Mouse (Mus musculus) granulocyte monocyte progenitor cell, adult 5-6 weeks (primary cell): ENCODE data around the gene Ccdc47. TPM values are rescaled to one million over a fixed set of nuclear protein-coding genes. Genes with fewer than 3 reads are reported as not detected.

Source experiments
- ATAC-seq: replicated peaks from 2 replicates; pipeline ENCODE4 v1.8.0; 2016; ENCODE audit warnings: mild to moderate bottlenecking, moderate TSS enrichment, inconsistent platforms; ENCODE audit not compliant: poor library complexity, severe bottlenecking
- total RNA-seq, 2 experiments: library from RNA; stranded (forward) in 1 of 2; stranded (reverse) in 1 of 2; fragments of 200-712, 200-1000 nt in 1 of 2; fragments of >200 nt in 1 of 2; fragmentation: Nextera tagmentation in 1 of 2; gene quantifications; 2 replicates each; pipeline ENCODE4 v1.2.3; 2014 to 2017

Ccdc47 gene
- total RNA-seq, 2 experiments from 2014 or later: 30.2 to 181 TPM

DNA sequence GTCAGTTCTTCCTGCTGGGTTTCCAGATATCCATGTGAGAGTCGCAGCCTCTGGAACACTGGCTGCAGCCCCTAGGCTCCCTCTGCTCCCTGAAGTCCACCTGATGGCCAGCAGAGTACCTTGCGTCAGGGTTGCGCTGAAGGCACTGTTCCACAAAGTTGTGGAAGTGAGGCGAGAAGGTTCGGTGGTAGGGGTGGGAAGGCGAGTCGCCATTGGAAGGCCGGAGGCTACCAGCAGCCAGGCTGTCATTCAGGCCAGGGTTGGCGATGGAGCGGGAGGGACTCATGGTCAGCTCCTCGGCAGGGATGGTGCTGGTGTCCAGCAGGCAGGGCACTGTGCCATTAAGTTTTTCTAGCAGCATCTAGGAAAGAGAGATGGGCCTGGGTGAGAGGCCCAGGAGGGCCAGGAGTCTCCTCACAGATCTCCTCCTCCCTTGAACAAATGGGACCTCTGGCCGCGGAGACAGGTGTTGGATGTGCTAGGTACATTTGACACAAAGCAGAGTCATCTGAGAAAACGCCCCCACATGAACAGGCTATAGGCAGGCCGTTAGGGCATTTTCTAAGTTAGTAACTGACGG lies 51.5 kb downstream of the Ccdc47 start:
- no peak for ATAC-seq

DNA sequence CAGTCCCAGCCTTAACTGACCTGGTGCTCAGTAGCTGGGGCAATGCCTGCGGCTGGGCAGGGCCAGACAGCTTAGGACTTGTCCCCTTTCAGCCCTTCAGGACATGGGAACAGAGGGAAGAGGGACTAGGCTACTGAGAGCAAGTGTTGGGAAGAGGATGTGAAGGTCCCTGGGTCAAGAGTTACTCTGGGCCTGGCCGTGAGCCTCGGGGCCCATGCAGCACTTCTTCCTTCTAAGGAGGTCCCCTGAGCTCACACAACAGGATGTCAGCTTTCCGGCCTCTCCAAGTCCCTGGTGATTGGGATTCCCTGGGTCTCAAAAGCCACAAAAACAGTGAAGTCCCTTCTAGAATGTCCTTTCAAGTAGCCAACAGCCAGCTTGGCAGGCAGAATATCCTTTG lies 52.6 kb downstream of the Ccdc47 start:
- no peak for ATAC-seq

DNA sequence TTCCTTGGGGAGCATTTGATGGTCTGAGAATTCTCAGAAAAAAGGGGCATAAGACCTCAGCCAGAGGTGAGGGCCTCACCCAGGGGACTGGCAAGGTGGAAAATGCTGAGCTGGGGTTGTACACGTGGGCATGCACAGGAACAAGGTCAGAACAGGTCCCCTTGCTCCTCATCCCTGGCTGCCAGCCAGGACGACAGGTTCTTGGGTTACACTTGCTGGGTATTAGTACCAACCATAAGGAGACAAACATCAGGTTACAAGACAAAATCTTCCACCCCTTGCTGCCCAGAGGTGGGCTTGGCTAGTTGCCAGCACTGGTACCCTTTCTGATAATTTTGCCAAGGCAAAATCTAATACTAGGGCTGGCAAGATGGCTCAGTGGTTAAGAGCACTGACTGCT lies 53.9 kb downstream of the Ccdc47 start:
- ATAC-seq: no peak

- no peak for ATAC-seq
Measured at GRCm38 (mm10) chr11:106160841-106161721, 55.1 kb downstream of the Ccdc47 start, which contains the start of the genes Gm10840 and Limd2. TSS of gene Gm10840 (plus strand) at chr11:106160850. TSS of gene Limd2 (minus strand) at chr11:106160860.

DNA sequence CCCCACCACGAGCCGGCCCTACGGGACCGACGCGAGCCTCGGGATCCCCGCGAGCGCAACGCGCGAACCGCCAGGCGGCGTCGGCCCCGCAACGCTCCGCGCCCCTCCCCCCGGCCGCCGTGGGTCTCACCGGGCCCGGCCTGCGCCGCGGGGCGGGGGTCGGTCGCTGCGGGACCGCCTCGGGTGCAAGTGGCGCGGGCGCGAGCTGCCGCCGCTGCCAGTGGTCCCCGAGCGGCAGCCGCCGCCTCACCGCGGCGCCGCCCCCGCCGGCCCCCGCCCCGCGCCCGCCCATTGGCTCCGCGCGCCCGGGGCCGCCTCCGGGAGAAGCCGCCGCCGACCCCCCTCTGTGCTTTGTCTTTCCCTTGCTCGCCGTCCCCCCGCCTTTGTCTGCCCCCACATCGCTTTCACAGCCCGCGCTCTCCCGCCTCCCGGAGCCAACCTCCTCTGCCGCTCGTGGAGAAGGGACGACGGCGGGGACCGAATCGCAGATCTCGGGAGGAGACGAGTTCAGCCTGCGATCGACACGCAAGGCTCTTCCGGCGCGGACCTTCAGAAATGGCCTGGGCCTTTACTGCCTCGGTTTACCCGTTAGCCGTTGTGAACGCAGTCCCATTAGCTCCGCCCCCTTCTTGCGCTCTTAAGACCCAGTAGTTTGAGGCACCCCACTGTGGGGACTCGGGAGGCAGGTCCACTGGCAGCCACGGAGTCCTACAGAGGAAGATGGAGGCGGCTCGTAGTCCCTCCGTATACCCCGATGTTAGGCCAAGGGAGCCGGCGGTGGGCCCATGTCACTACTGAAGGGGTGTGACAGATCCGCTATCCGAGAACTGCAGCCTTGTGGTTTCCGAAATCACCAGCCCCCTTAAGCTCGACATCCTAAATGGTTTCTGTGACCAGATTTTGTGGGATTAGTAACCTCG lies 56.0 kb downstream of the Ccdc47 start:
- peak; percentile 44 for ATAC-seq

DNA sequence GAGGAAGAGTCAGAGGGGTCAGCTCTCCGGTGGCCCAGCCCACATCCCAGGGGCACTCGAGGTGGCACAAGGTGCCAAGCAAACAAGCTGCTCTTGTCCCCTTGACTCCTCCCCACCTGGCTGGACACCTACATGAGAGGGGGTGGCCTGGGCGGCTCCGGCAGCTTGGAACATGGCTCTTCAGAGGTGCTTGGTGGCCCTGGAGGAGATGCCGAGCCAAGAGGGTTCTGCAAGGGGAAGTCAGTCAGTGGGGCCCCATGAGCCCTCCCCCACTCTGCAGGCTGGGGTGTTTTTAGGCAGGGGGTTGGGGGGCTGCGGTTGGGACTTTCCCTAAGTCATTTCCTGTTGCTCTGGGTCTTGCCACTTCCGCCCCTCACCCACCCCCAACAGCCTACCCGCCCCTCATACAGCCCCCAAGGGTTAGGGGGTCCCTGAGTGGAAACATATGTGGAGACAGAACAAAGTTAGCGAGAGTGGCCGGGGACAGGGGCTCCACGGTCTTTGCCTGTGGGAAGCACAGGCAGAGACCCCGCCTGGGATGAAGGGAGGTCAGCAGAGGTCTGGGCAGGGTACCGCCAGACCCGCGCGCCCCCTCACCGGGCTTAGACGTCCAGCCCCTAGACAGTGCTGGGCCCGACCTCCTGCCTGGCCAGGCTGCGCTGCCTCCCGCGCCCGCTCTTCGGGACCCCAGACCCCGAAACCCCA lies 56.8 kb downstream of the Ccdc47 start:
- ATAC-seq: peak; percentile 64

DNA sequence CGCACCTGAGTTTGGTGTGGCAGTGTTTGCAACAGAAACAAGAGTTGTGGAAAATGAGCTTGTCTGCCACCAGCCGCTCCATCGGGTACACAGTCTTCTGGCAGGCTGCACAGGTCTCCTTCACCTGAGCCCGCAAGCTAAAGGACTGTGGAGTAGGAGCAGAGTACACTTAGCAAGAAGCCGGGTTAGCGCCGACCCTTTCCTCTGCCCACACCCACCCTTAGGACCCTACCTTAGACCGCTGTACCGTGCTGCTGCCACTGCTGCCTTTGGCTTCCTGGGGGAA lies 57.3 kb downstream of the Ccdc47 start:
- ATAC-seq: no peak

- no peak; the same call in 1 of the 2 replicates for ATAC-seq
Measured at GRCm38 (mm10) chr11:106158081-106158929, 57.8 kb downstream of the Ccdc47 start.

- ATAC-seq: no peak
Measured at GRCm38 (mm10) chr11:106157154-106157553, 59.0 kb downstream of the Ccdc47 start.

DNA sequence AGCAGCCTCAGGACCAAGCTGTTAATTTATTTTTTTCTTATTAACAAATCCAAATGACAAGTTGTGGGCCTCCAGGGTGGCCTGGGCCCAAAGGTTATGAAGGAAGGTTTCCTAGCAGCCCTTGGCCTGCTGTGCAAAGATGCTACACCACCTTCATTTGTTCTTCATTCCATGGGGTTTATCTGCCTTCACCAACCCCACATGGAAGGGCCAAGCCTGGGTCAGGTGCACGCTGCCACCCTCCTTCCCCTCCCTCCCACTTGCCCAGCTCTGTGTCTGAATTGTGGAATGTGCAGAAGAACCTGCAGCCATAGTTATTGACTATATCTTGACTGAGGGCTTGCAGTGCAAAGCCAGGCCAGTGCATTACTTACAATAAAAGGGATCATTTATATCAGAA lies 59.9 kb downstream of the Ccdc47 start:
- no peak for ATAC-seq

GRCm38 (mm10) chr11:106155761-106156160 lies 60.4 kb downstream of the Ccdc47 start:
- no peak for ATAC-seq

DNA sequence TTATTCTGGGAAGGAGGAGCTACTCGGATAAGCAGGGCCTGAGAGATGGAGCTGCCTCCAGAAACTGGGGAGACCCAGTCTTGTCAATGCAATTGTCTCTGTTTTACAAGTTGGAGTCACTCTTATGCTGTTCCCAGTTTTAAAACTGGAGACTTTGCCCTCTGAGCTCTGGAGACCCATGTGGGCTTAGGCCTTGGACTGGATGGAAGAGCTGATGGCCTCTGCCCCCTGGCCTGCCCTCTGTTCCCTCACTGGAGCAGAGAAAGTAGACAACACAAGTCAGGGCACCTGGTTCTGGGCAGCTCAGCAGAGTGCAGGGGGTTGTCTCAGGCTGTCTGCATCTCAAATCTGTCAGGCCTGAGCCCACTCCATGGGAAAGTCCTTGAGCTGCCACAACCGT lies 61.4 kb downstream of the Ccdc47 start:
- ATAC-seq: no peak

DNA sequence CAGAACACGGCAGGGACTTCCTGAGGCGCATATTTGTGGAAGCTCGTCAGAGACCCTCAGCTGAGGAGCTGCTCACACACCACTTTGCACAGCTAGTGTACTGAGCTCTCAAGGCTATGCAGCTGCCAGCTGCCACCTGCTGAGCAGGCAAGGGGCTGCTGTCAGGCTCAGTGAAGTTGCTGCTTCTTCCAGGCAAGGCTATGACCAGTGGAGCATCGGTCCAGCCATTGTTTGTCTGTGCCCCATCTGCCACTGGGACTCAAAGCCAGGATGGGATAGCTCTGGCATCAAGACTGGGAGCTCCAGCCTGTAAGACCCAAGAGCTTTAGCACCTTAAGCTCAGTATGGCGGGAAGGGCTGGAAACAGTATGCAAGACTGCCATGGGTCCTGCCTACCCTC lies 62.1 kb downstream of the Ccdc47 start:
- ATAC-seq: no peak

DNA sequence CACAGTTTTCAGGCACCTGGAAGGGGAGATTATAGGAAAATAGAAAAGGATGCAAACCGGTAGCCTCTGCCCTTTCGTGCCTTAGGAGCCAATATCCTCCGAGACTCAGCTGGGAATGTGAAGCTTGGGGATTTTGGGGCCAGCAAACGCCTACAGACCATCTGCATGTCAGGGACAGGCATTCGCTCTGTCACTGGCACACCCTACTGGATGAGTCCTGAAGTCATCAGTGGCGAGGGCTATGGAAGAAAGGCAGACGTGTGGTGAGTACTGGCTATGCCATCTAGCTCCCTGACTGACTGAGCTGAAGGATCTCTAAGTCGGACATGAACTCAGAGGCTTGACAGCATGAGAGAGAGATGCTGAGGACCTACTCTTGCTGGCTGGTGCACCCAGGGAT lies 64.0 kb downstream of the Ccdc47 start:
- ATAC-seq: 0 out of 2 replicates have a peak, but pooled peaks have one; percentile 6

- ATAC-seq: no peak
Measured at GRCm38 (mm10) chr11:106151219-106151618, 64.9 kb downstream of the Ccdc47 start.
